Mouse (Mus musculus): Measurements from ENCODE around the gene Tac2. TPM values are rescaled to one million over a fixed set of nuclear protein-coding genes. Genes with fewer than 3 reads are reported as not detected.

Gene Tac2
- polyA plus RNA-seq, 1 experiment from 2014 or later, result 2.9 TPM

GRCm38 (mm10) chr10:127766564-127766963, 42.3 kb downstream of the Tac2 start:
- Histone ChIP-seq H3K27me3 (ENCODE audit: control insufficient read depth, insufficient read depth, low read length) (no peaks in the 10 kb centered on the region), H3K36me3 (replicated peaks; ENCODE audit: control insufficient read depth, insufficient read depth, low read depth, low read length) (no peaks in the 10 kb centered on the region), H3K4me3 (ENCODE audit: low read depth, low read length) (no peak overlapping the region), H3K9ac (replicated peaks; ENCODE audit: low read length) (no peak overlapping the region), H3K9me3 (replicated peaks; ENCODE audit: control insufficient read depth, low read length) (no peaks in the 10 kb centered on the region), H3K4me2 (ENCODE audit: low read depth, low read length) (no peak overlapping the region), H3K4me1 (ENCODE audit: control insufficient read depth, insufficient read depth, low read length) (no peaks in the 10 kb centered on the region), H3K27ac (replicated peaks; ENCODE audit: low read depth, low read length) (no peak overlapping the region)
- DNase-seq (ENCODE audit: low spot score) (no peak), ATAC-seq (replicated peaks; ENCODE audit: insufficient number of reproducible peaks, low FRiP score, low TSS enrichment, low read depth) (no peak)
- WGBS, result 85% methylated on average over 1 of the region's 1 CpGs

- H3K4me3 ChIP-seq (ENCODE audit: low read depth, low read length), result no peak within 1 kb of the TSS
- no peaks in the 10 kb centered on the region for H3K9me3 ChIP-seq (replicated peaks; ENCODE audit: control insufficient read depth, low read length)
- 86% methylated on average over 2 of the region's 2 CpGs for WGBS
- no peak within 1 kb of the TSS for H3K4me2 ChIP-seq (ENCODE audit: low read depth, low read length)
- no peak within 1 kb of the TSS for H3K9ac ChIP-seq (replicated peaks; ENCODE audit: low read length)
- no peaks in the 10 kb centered on the region for H3K27me3 ChIP-seq (ENCODE audit: control insufficient read depth, insufficient read depth, low read length)
- no peaks in the 10 kb centered on the region for H3K36me3 ChIP-seq (replicated peaks; ENCODE audit: control insufficient read depth, insufficient read depth, low read depth, low read length)
- ATAC-seq (replicated peaks; ENCODE audit: insufficient number of reproducible peaks, low FRiP score, low TSS enrichment, low read depth) (no peak), DNase-seq (ENCODE audit: low spot score) (no peak)
- no peaks in the 10 kb centered on the region for H3K4me1 ChIP-seq (ENCODE audit: control insufficient read depth, insufficient read depth, low read length)
- no peak within 1 kb of the TSS for H3K27ac ChIP-seq (replicated peaks; ENCODE audit: low read depth, low read length)
Observed at GRCm38 (mm10) chr10:127776011-127776410, 51.7 kb downstream of the Tac2 start, which contains the start of gene Rdh9. Gene Rdh9 (plus strand): TSS chr10:127776386.

Other genes with a start within 250 kb of the Tac2 start
- gene Stac3, start 222.8 kb upstream of the Tac2 start, polyA plus RNA-seq (2014; fragmentation: Nextera tagmentation; extraction: Ambion mirVana), result 0.49 TPM in 1 of 2 replicates, not detected in the other
- 2.1 and 2.8 TPM in 2 replicates for gene Ndufa4l2, start 209.5 kb upstream of the Tac2 start, polyA plus RNA-seq (2014; fragmentation: Nextera tagmentation; extraction: Ambion mirVana)
- gene Shmt2, start 202.0 kb upstream of the Tac2 start, polyA plus RNA-seq (2014; fragmentation: Nextera tagmentation; extraction: Ambion mirVana), result 68.7 and 73.5 TPM in 2 replicates
- 4.4 and 6.9 TPM in 2 replicates for gene Nxph4, start 189.9 kb upstream of the Tac2 start, polyA plus RNA-seq (2014; fragmentation: Nextera tagmentation; extraction: Ambion mirVana)
- gene Lrp1, start 103.3 kb upstream of the Tac2 start, polyA plus RNA-seq (2014; fragmentation: Nextera tagmentation; extraction: Ambion mirVana), result 55.5 and 59.0 TPM in 2 replicates
- gene Stat6, start 81.5 kb upstream of the Tac2 start, polyA plus RNA-seq (2014; fragmentation: Nextera tagmentation; extraction: Ambion mirVana), result 8.1 and 8.2 TPM in 2 replicates
- 11.2 and 11.7 TPM in 2 replicates for gene Nemp1, start 57.6 kb upstream of the Tac2 start, polyA plus RNA-seq (2014; fragmentation: Nextera tagmentation; extraction: Ambion mirVana)
- 8.0 and 9.3 TPM in 2 replicates for gene Nab2, start 55.9 kb upstream of the Tac2 start, polyA plus RNA-seq (2014; fragmentation: Nextera tagmentation; extraction: Ambion mirVana)
- 0.40 and 0.55 TPM in 2 replicates for gene Myo1a, start 19.3 kb upstream of the Tac2 start, polyA plus RNA-seq (2014; fragmentation: Nextera tagmentation; extraction: Ambion mirVana)
- gene Zbtb39, start 15.1 kb downstream of the Tac2 start, polyA plus RNA-seq (2014; fragmentation: Nextera tagmentation; extraction: Ambion mirVana), result 6.5 and 7.4 TPM in 2 replicates
- 0.28 and 0.45 TPM in 2 replicates for gene Gpr182, start 27.3 kb downstream of the Tac2 start, polyA plus RNA-seq (2014; fragmentation: Nextera tagmentation; extraction: Ambion mirVana)
- gene Rdh1, start 35.2 kb downstream of the Tac2 start, polyA plus RNA-seq (2014; fragmentation: Nextera tagmentation; extraction: Ambion mirVana), result not detected in 2 replicates
- gene Rdh16f1, start 35.3 kb downstream of the Tac2 start, polyA plus RNA-seq (2014; fragmentation: Nextera tagmentation; extraction: Ambion mirVana), result not detected in 2 replicates
- gene Rdh9, start 51.9 kb downstream of the Tac2 start, polyA plus RNA-seq (2014; fragmentation: Nextera tagmentation; extraction: Ambion mirVana), result not detected in 2 replicates
- not detected in 2 replicates for gene Rdh16, start 76.7 kb downstream of the Tac2 start, polyA plus RNA-seq (2014; fragmentation: Nextera tagmentation; extraction: Ambion mirVana)
- not detected in 2 replicates for gene Rdh19, start 125.5 kb downstream of the Tac2 start, polyA plus RNA-seq (2014; fragmentation: Nextera tagmentation; extraction: Ambion mirVana)
- not detected in 2 replicates for gene Rdh16f2, start 142.0 kb downstream of the Tac2 start, polyA plus RNA-seq (2014; fragmentation: Nextera tagmentation; extraction: Ambion mirVana)
- gene Rdh7, start 164.3 kb downstream of the Tac2 start, polyA plus RNA-seq (2014; fragmentation: Nextera tagmentation; extraction: Ambion mirVana), result not detected in 2 replicates
- not detected in 2 replicates for gene Sdr9c7, start 174.0 kb downstream of the Tac2 start, polyA plus RNA-seq (2014; fragmentation: Nextera tagmentation; extraction: Ambion mirVana)